Mouse (Mus musculus) cerebellum, adult 2 months (tissue): ENCODE results near the gene Aurkb. TPM values are rescaled to one million over a fixed set of nuclear protein-coding genes. Genes with fewer than 3 reads are reported as not detected.

Source experiments
- DNase-seq, 2 experiments: peaks; one replicate each; pipeline ENCODE4 v3.0.0; 2021
- H3K27ac ChIP-seq: fragments of 200-500 bp; 2 replicates; pipeline ENCODE4 v1.5.1; 2012; ENCODE audit warnings: low read length, control low read depth, inconsistent platforms; ENCODE audit not compliant: insufficient read depth
- H3K27me3 ChIP-seq: fragments of 200-500 bp; 2 replicates; pipeline ENCODE4 v1.6.1; 2012; ENCODE audit warnings: inconsistent platforms, mild to moderate bottlenecking, low read length, moderate library complexity; ENCODE audit not compliant: control insufficient read depth, insufficient read depth
- H3K4me1 ChIP-seq: fragments of 200-500 bp; 2 replicates; pipeline ENCODE4 v1.6.1; 2011; ENCODE audit warnings: low read length; ENCODE audit not compliant: control insufficient read depth, insufficient read depth
- H3K4me3 ChIP-seq: fragments of 200-500 bp; replicated peaks from 2 replicates; pipeline ENCODE3; 2011; ENCODE audit warnings: mild to moderate bottlenecking, low read depth, low read length, control low read depth; ENCODE audit not compliant: insufficient read depth
- CTCF ChIP-seq: fragments of 200-500 bp; IDR thresholded peaks from 2 replicates; pipeline ENCODE4 v1.5.1; 2011; ENCODE audit warnings: low read depth, mild to moderate bottlenecking, control low read depth, low read length, moderate library complexity, borderline replicate concordance; ENCODE audit not compliant: insufficient read depth
- POLR2A ChIP-seq: fragments of 200-500 bp; IDR thresholded peaks from 2 replicates; pipeline ENCODE4 v1.6.1; 2011; ENCODE audit warnings: low read length, control low read depth, borderline replicate concordance; ENCODE audit not compliant: insufficient read depth
- WGBS: fragments of 180-500 bp; shearing (Covaris S2); methylation state at CpG from one replicate; pipeline ENCODE4 v1.1.7; 2018; 5-methylcytosine and 5-hydroxymethylcytosine counted together
- polyA plus RNA-seq: library from polyadenylated mRNA; depleted of rRNA; stranded (reverse); fragments of >200 nt; gene quantifications from 2 replicates; pipeline ENCODE4 v1.2.3, GENCODE M21; 2012

Aurkb gene
- polyA plus RNA-seq, 1 experiment = 0.51 TPM

GRCm38 (mm10) chr11:69038173-69038572 is 7.3 kb upstream of the Aurkb start:
- H3K4me1 ChIP-seq = peaks cover 3% of the 10 kb centered on the region
- 72% methylated on average over 5 of the region's 5 CpGs for WGBS
- H3K27ac ChIP-seq = no peak overlapping the region
- no peaks in the 10 kb centered on the region for H3K27me3 ChIP-seq
- TF ChIP-seq CTCF = no peak
- no peak overlapping the region for H3K4me3 ChIP-seq
- peak in 1 of 2 experiments; percentile 33 for DNase-seq

GRCm38 (mm10) chr11:69046395-69046774 is 938 bp downstream of the Aurkb start:
- no peak overlapping the region for H3K4me3 ChIP-seq
- no peak for TF ChIP-seq POLR2A
- TF ChIP-seq CTCF = no peak
- no peaks in the 10 kb centered on the region for H3K4me1 ChIP-seq
- 23% methylated on average over 9 of the region's 9 CpGs for WGBS
- DNase-seq = no peak
- H3K27me3 ChIP-seq = no peaks in the 10 kb centered on the region
- H3K27ac ChIP-seq = no peak overlapping the region

DNA sequence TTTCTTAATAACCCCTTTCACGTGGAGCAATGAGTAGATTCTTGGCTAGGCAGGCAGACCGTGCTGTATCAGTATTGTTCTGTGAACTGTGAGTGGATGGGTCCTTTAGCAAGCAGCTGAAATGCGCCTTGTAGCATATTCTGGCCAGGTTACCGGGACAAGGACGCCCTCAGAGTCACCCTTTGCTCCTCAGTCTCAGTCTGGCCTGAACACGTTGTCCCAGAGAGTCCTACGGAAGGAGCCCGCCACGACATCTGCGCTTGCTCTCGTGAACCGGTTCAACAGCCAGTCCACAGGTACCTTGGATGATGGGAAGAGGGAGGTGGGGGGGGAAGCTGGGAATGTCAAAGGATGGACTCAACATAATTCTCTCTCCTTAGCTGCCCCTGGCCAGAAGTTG is 2.1 kb downstream of the Aurkb start:
- no peaks in the 10 kb centered on the region for H3K27me3 ChIP-seq
- no peak overlapping the region for H3K27ac ChIP-seq
- H3K4me3 ChIP-seq = no peak overlapping the region
- DNase-seq = no peak
- no peaks in the 10 kb centered on the region for H3K4me1 ChIP-seq
- TF ChIP-seq POLR2A (no peak), CTCF (no peak)
- 77% methylated on average over 12 of the region's 12 CpGs for WGBS

GRCm38 (mm10) chr11:69048151-69048550 is 2.7 kb downstream of the Aurkb start:
- DNase-seq = no peak
- H3K27me3 ChIP-seq = no peaks in the 10 kb centered on the region
- 87% methylated on average over 14 of the region's 14 CpGs for WGBS
- no peaks in the 10 kb centered on the region for H3K4me1 ChIP-seq
- no peak overlapping the region for H3K4me3 ChIP-seq
- TF ChIP-seq CTCF = no peak
- TF ChIP-seq POLR2A = no peak
- no peak overlapping the region for H3K27ac ChIP-seq

DNA sequence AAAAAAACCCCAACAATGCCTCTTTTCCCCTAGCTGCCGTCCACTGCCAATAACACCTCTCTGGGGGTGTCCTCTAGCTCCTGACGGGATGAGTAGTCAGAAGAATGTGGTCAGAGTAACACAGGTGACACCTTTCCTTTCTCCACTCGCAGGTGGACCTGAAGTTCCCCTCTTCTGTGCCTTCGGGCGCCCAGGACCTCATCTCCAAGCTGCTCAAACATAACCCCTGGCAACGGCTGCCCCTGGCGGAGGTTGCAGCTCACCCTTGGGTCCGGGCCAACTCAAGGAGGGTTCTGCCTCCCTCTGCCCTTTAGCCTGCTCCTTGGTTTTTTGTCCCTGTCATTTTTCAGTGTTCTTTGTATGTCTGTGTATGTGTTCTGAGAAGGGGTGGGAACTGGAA is 5.3 kb downstream of the Aurkb start:
- no peak overlapping the region for H3K4me3 ChIP-seq
- DNase-seq = no peak
- TF ChIP-seq POLR2A = no peak
- TF ChIP-seq CTCF = no peak
- no peaks in the 10 kb centered on the region for H3K4me1 ChIP-seq
- H3K27me3 ChIP-seq = no peaks in the 10 kb centered on the region
- H3K27ac ChIP-seq = no peak overlapping the region
- 63% methylated on average over 8 of the region's 8 CpGs for WGBS

- no peaks in the 10 kb centered on the region for H3K27me3 ChIP-seq
Observed at GRCm38 (mm10) chr11:69051771-69052170, 6.3 kb downstream of the Aurkb start.

DNA sequence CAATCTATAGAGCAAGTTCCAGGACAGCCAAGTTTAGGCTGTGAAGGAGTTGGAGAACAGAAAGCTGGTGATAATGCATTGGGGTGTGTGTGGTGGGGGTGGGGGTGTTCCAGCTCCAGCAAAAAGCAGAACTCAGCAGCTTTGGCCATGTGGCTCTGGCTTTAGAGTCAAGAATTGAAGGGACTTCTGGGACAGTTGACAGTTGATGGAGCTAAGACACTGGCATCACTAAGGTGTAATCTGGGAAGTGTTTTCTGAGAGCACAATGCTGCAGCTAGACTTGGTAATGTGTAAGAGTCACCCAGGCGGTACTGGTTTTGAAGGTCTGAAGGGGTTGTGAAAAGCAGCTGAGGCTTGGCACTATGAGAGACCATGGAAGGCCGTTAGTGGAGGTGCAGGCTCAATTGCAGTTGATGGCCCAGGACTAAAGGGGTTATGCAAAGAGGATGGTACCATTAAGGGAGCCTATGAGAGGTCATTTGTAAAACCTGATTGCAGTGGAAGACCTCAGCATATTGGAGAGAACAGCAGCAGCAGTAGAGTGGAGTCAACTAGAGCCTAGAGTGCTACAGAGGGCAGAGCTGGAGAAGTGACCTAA is 7.5 kb downstream of the Aurkb start:
- WGBS = 88% methylated on average over 2 of the region's 2 CpGs
- TF ChIP-seq CTCF = no peak
- no peak for TF ChIP-seq POLR2A
- DNase-seq = no peak

More at GRCm38 (mm10) chr11:69051771-69052170, 6.3 kb downstream of the Aurkb start:
- no peak for DNase-seq
- WGBS = 78% methylated on average over 4 of the region's 4 CpGs
- no peak overlapping the region for H3K27ac ChIP-seq
- no peaks in the 10 kb centered on the region for H3K4me1 ChIP-seq
- H3K4me3 ChIP-seq = no peak overlapping the region
- TF ChIP-seq CTCF (no peak), POLR2A (no peak)

GRCm38 (mm10) chr11:69053848-69054247 is 8.4 kb downstream of the Aurkb start:
- no peak for DNase-seq
- Histone ChIP-seq H3K4me1 (no peaks in the 10 kb centered on the region; the same call in 1 of the 2 replicates), H3K27me3 (no peaks in the 10 kb centered on the region), H3K27ac (no peak overlapping the region), H3K4me3 (no peak overlapping the region)
- TF ChIP-seq POLR2A (no peak), CTCF (no peak)
- WGBS = 74% methylated on average over 3 of the region's 3 CpGs

More for the DNA sequence above, 7.5 kb downstream of the Aurkb start:
- Histone ChIP-seq H3K4me3 (no peak overlapping the region), H3K4me1 (no peaks in the 10 kb centered on the region; the same call in 1 of the 2 replicates), H3K27me3 (no peaks in the 10 kb centered on the region), H3K27ac (no peak overlapping the region)

DNA sequence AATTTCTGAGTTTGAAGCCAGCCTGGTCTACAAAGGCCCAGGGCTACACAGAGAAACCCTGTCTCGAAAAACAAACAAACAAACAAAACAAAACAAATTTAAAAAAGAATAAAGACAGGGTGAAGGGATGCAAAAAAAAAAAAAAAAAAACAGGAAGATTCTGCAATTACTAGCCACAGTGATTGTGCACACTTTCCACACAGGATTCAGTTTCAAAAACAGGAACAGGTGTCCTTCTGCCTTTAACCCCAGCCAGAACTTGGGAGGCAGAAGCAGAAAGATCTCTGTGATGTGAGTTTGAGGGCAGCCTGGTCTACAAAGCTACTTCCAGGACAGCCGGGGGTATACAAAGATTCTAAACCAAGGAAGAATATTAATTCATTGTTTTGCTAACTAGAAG is 12.8 kb downstream of the Aurkb start:
- H3K27ac ChIP-seq = peak overlapping the region; percentile 81; the same call in 1 of the 2 replicates
- no peak for TF ChIP-seq POLR2A
- TF ChIP-seq CTCF = no peak
- no peaks in the 10 kb centered on the region for H3K27me3 ChIP-seq
- peak overlapping the region; percentile 84 for H3K4me3 ChIP-seq
- 63% methylated on average over 2 of the region's 2 CpGs for WGBS
- H3K4me1 ChIP-seq = peaks cover 4% of the 10 kb centered on the region; the same call in 1 of the 2 replicates
- no peak for DNase-seq
